Mouse (Mus musculus): ENCODE results near the gene Phf3. TPM values are rescaled to one million over a fixed set of nuclear protein-coding genes. Genes with fewer than 3 reads are reported as not detected.
"Not testable (repeated sequence)": the region's sequence is repeated elsewhere in the genome, so short reads cannot be mapped to it uniquely, and the experiment has no call there.

Phf3 gene
- polyA plus RNA-seq, 1 experiment from 2014 or later = 42.4 TPM

DNA sequence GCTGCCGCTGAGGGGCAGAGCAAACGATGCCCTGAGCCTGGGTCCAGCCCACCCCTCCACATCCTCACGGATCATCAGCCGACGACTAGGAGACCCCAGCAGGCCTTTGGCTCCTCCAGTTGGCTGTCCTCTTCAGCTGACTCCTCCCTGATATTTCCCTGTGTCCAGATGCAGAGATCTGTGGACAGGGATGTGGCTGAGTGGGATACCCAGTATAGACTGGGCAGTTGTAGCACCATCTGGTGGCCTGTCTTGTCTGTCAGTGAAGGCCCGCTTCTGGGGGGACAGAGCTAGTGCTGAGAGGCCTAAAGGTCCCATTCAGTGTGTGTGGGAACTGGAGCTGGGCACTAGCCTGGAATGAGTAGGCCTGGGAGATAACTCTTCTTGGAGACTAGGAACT, 101.9 kb downstream of the Phf3 start:
- DNase-seq (ENCODE audit: low spot score) = no peak
- no peaks in the 10 kb centered on the region for H3K27me3 ChIP-seq (ENCODE audit: control insufficient read depth, insufficient read depth, low read length)
- no peaks in the 10 kb centered on the region for H3K36me3 ChIP-seq (ENCODE audit: control insufficient read depth, insufficient read depth, low read length)
- 74% methylated on average over 6 of the region's 6 CpGs for WGBS
- H3K9ac ChIP-seq (ENCODE audit: low read length) = no peak overlapping the region
- no peaks in the 10 kb centered on the region for H3K9me3 ChIP-seq (ENCODE audit: control insufficient read depth, low read length)
- no peak overlapping the region for H3K27ac ChIP-seq (ENCODE audit: low read depth, low read length)
- peak; percentile 48; the same call in 1 of the 2 replicates for ATAC-seq (ENCODE audit: insufficient read depth, low FRiP score, low TSS enrichment)
- H3K4me3 ChIP-seq (ENCODE audit: low read depth, low read length) = no peak overlapping the region
- no peak overlapping the region for H3K4me2 ChIP-seq (ENCODE audit: low read depth)
- H3K4me1 ChIP-seq (ENCODE audit: control insufficient read depth, insufficient read depth, low read length) = no peaks in the 10 kb centered on the region

DNA sequence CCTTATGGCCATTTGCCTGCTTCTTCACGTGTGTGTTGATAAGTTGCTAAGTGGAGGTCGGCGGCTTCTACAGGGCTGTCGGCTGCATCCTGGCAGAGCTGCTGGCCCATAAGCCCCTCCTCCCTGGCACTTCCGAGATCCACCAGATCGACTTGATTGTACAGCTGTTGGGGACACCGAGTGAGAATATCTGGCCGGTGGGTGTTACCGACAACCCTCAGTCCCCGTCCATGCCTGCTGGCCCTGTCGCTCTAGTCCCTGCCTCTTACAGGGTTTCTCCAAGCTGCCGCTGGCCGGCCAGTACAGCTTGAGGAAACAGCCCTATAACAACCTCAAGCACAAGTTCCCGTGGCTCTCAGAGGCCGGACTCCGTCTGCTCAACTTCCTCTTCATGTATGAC, 103.1 kb downstream of the Phf3 start:
- H3K27me3 ChIP-seq (ENCODE audit: control insufficient read depth, insufficient read depth, low read length); H3K4me3 ChIP-seq (ENCODE audit: low read depth, low read length); H3K4me2 ChIP-seq (ENCODE audit: low read depth); DNase-seq (ENCODE audit: low spot score); H3K4me1 ChIP-seq (ENCODE audit: control insufficient read depth, insufficient read depth, low read length); H3K9ac ChIP-seq (ENCODE audit: low read length); H3K27ac ChIP-seq (ENCODE audit: low read depth, low read length); ATAC-seq (ENCODE audit: insufficient read depth, low FRiP score, low TSS enrichment); H3K36me3 ChIP-seq (ENCODE audit: control insufficient read depth, insufficient read depth, low read length); H3K9me3 ChIP-seq (ENCODE audit: control insufficient read depth, low read length): not testable (repeated sequence)
- 93% methylated on average over 12 of the region's 16 CpGs for WGBS

DNA sequence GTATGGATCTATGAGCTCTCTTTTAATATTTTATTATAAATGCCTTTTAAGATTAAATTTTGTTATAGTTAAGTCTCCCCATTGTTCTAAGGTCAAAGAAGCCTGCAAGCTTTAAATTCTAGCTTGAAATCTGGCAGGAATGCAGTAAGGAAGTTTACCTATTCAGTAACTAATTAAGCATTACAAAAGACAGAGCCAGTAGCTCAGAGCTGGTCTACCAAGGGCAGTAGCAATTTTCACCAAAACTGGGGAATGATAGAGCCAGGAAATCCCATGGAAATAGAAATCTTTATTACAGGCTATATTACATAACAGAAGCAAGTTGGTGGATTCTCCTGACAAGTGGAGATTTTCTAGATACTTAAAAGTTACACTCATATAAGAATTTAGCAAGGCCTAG, 116.9 kb downstream of the Phf3 start:
- H3K9ac ChIP-seq (ENCODE audit: low read length) = no peak overlapping the region
- no peak for ATAC-seq (ENCODE audit: insufficient read depth, low FRiP score, low TSS enrichment)
- no peaks in the 10 kb centered on the region for H3K4me1 ChIP-seq (ENCODE audit: control insufficient read depth, insufficient read depth, low read length)
- H3K27ac ChIP-seq (ENCODE audit: low read depth, low read length) = no peak overlapping the region
- H3K4me3 ChIP-seq (ENCODE audit: low read depth, low read length) = no peak overlapping the region
- no peak overlapping the region for H3K4me2 ChIP-seq (ENCODE audit: low read depth)
- no peaks in the 10 kb centered on the region for H3K9me3 ChIP-seq (ENCODE audit: control insufficient read depth, low read length)
- no peak for DNase-seq (ENCODE audit: low spot score)
- H3K36me3 ChIP-seq (ENCODE audit: control insufficient read depth, insufficient read depth, low read length) = no peaks in the 10 kb centered on the region
- no peaks in the 10 kb centered on the region for H3K27me3 ChIP-seq (ENCODE audit: control insufficient read depth, insufficient read depth, low read length)

DNA sequence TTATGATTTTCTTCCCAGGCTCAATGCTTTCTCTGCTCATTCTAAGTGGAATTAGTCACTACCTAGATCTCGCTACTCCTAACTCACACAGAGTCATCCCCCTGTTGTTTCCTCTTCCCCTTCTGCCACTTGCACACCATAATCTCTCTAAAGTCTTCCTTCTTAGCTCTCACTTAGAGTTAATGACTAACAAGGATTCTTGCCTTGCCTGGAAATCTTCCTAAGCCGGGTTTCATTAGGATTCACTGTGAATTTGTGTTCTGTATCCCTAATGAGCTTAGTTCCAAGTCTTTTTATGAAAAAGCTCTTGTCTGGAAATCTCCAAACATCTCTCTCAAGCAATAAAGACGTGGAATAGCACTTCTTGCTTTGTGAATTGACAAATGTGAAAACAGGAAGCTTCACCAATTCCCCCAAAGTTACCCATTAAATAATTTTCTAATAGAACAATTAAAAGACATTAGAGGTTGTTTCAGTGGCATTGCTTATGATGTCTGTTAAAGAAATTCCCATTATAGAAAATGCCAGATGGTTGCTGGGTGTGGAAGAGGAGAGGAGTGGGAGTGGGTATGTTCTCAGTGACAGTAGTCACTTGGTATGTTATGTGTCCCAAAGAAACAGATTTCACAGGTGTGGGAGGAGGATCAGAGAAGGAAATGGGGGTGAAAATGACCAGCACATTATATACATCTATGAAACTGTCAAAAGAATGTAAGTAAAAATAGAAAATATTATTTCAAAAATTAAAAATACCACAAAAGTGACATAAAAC, 118.1 kb downstream of the Phf3 start:
- Histone ChIP-seq H3K4me3 (ENCODE audit: low read depth, low read length) (no peak overlapping the region), H3K4me1 (ENCODE audit: control insufficient read depth, insufficient read depth, low read length) (no peaks in the 10 kb centered on the region), H3K27me3 (ENCODE audit: control insufficient read depth, insufficient read depth, low read length) (no peaks in the 10 kb centered on the region), H3K9me3 (ENCODE audit: control insufficient read depth, low read length) (no peaks in the 10 kb centered on the region), H3K9ac (ENCODE audit: low read length) (no peak overlapping the region), H3K4me2 (ENCODE audit: low read depth) (no peak overlapping the region), H3K27ac (ENCODE audit: low read depth, low read length) (no peak overlapping the region), H3K36me3 (ENCODE audit: control insufficient read depth, insufficient read depth, low read length) (no peaks in the 10 kb centered on the region)
- no peak for ATAC-seq (ENCODE audit: insufficient read depth, low FRiP score, low TSS enrichment)
- WGBS = 75% methylated on average over 3 of the region's 3 CpGs
- DNase-seq (ENCODE audit: low spot score) = no peak

Other genes with a start within 250 kb of the Phf3 start
- not detected in 2 replicates for gene AC153137.1, start 104.0 kb upstream of the Phf3 start, polyA plus RNA-seq (2014; fragmentation: Nextera tagmentation; extraction: Ambion mirVana)